Mouse (Mus musculus) intestine, embryonic 14.5 days (tissue): ENCODE measurements around the gene Klk1. TPM values are rescaled to one million over a fixed set of nuclear protein-coding genes. Genes with fewer than 3 reads are reported as not detected.
"Not testable (repeated sequence)": the region's sequence is repeated elsewhere in the genome, so short reads cannot be mapped to it uniquely, and the experiment has no call there.

Experiments used
- ATAC-seq: fragments of 200-750 bp; cut with Nextera tagmentation; replicated peaks from 2 replicates; pipeline ENCODE4 v1.8.0; 2017; ENCODE audit warnings: low read depth, moderate number of reproducible peaks, moderate TSS enrichment, moderate library complexity; ENCODE audit not compliant: low FRiP score, low TSS enrichment
- DNase-seq: peaks from one replicate; pipeline ENCODE4 v3.0.0-alpha.2; 2018; ENCODE audit warnings: low spot score
- H3K27ac ChIP-seq: fragments of 300-500 bp; sonication (generic); 2 replicates; pipeline ENCODE4 v1.5.1; 2014; ENCODE audit warnings: low read depth, mild to moderate bottlenecking, control low read depth
- H3K27me3 ChIP-seq: fragments of 300-500 bp; sonication (generic); replicated peaks from 2 replicates; pipeline ENCODE4 v1.6.1; 2014; ENCODE audit warnings: low read length, control low read depth; ENCODE audit not compliant: control insufficient read depth, insufficient read depth
- H3K36me3 ChIP-seq: fragments of 300-500 bp; sonication (generic); 2 replicates; pipeline ENCODE4 v1.6.1; 2014; ENCODE audit warnings: low read length, control low read depth; ENCODE audit not compliant: control insufficient read depth, insufficient read depth
- H3K4me1 ChIP-seq: fragments of 300-500 bp; sonication (generic); replicated peaks from 2 replicates; pipeline ENCODE4 v1.6.1; 2014; ENCODE audit warnings: low read length, control low read depth, mixed read lengths; ENCODE audit not compliant: control insufficient read depth, insufficient read depth
- H3K4me2 ChIP-seq: fragments of 300-500 bp; sonication (generic); 2 replicates; pipeline ENCODE4 v1.6.1; 2014; ENCODE audit warnings: low read length
- H3K4me3 ChIP-seq: fragments of 300-500 bp; sonication (generic); 2 replicates; pipeline ENCODE4 v1.5.1; 2014; ENCODE audit warnings: low read depth, low read length, control low read depth, mixed read lengths
- H3K9ac ChIP-seq: fragments of 300-500 bp; sonication (generic); 2 replicates; pipeline ENCODE4 v1.6.1; 2014; ENCODE audit warnings: mild to moderate bottlenecking, low read length
- H3K9me3 ChIP-seq: fragments of 300-500 bp; sonication (generic); 2 replicates; pipeline ENCODE4 v1.6.1; 2016; ENCODE audit warnings: low read length, control low read depth; ENCODE audit not compliant: control insufficient read depth
- WGBS: fragments of 180-500 bp; shearing (Covaris S2); extraction: QIAGEN DNeasy Blood & Tissue Kit; methylation state at CpG from one replicate; pipeline ENCODE4 v1.1.7; 2014; 5-methylcytosine and 5-hydroxymethylcytosine counted together
- polyA plus RNA-seq: library from polyadenylated mRNA; unstranded; fragments of >200 nt; fragmentation: Nextera tagmentation; extraction: Ambion mirVana; gene quantifications from 2 replicates; pipeline ENCODE4 v1.2.1, GENCODE M21; 2014

Gene Klk1
- polyA plus RNA-seq, 1 experiment from 2014 or later, result 1.8 TPM

- Histone ChIP-seq H3K36me3 (peaks cover 38% of the 10 kb centered on the region), H3K4me3 (peak overlapping the region; percentile 92), H3K27ac (peak overlapping the region; percentile 93), H3K9ac (peak overlapping the region; percentile 98), H3K4me2 (peak overlapping the region; percentile 88), H3K4me1 (peaks cover 18% of the 10 kb centered on the region), H3K27me3 (no peaks in the 10 kb centered on the region), H3K9me3 (no peaks in the 10 kb centered on the region)
- 0% methylated on average over 23 of the region's 23 CpGs for WGBS
- ATAC-seq, result peak; percentile 28
- peak; percentile 88 for DNase-seq
These were observed 21.9 kb downstream of the Klk1 start for GRCm38 (mm10) chr7:44246984-44247470.

DNA sequence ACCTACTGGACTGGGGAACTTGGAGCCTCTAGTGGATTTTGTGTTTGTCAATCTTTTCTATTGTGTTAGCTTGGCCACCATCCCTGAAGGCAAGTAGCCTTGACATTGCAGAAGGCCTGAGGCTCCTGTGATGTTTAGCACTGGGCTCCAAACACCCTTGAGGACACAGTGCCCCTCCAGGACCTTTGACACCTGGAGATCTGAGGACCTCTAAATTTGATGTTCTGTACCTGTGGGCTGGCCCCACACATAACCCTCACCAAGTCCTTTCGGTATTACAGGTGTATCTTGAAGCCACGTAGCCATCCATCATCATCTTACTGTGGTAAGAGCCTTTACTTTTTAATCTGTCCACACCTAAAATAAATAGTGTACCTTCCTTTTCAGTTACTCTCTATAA is 22.8 kb downstream of the Klk1 start:
- Histone ChIP-seq H3K4me1 (peaks cover 18% of the 10 kb centered on the region), H3K27me3 (no peaks in the 10 kb centered on the region), H3K9ac (peak overlapping the region; percentile 98), H3K9me3 (no peaks in the 10 kb centered on the region), H3K4me2 (peak overlapping the region; percentile 88), H3K36me3 (peaks cover 48% of the 10 kb centered on the region), H3K4me3 (peak overlapping the region; percentile 92), H3K27ac (no peak overlapping the region)
- no peak for DNase-seq
- no peak for ATAC-seq
- 88% methylated on average over 2 of the region's 2 CpGs for WGBS

- ATAC-seq (no peak), DNase-seq (no peak)
- Histone ChIP-seq H3K4me1 (peaks cover 18% of the 10 kb centered on the region), H3K27me3 (no peaks in the 10 kb centered on the region), H3K4me2 (no peak overlapping the region), H3K9me3 (no peaks in the 10 kb centered on the region), H3K36me3 (peaks cover 58% of the 10 kb centered on the region), H3K27ac (no peak overlapping the region), H3K9ac (no peak overlapping the region), H3K4me3 (no peak overlapping the region)
- WGBS, result 91% methylated on average over 4 of the region's 4 CpGs
These were observed 24.1 kb downstream of the Klk1 start for GRCm38 (mm10) chr7:44249248-44249647.

- 87% methylated on average over 17 of the region's 17 CpGs for WGBS
These were observed 25.6 kb downstream of the Klk1 start for GRCm38 (mm10) chr7:44250732-44251275.

GRCm38 (mm10) chr7:44253023-44253616 is 28.0 kb downstream of the Klk1 start:
- 66% methylated on average over 15 of the region's 15 CpGs for WGBS
- Histone ChIP-seq H3K27ac (no peak overlapping the region), H3K27me3 (no peaks in the 10 kb centered on the region), H3K4me1 (peaks cover 6% of the 10 kb centered on the region), H3K4me3 (no peak overlapping the region), H3K4me2 (no peak overlapping the region), H3K9ac (no peak overlapping the region), H3K9me3 (no peaks in the 10 kb centered on the region), H3K36me3 (peaks cover 58% of the 10 kb centered on the region)
- DNase-seq (no peak), ATAC-seq (no peak)

More at GRCm38 (mm10) chr7:44250732-44251275, 25.6 kb downstream of the Klk1 start:
- ATAC-seq, H3K9ac ChIP-seq, H3K4me2 ChIP-seq, DNase-seq, H3K27ac ChIP-seq, H3K27me3 ChIP-seq, H3K9me3 ChIP-seq, H3K4me3 ChIP-seq: not testable (repeated sequence)
- H3K4me1 ChIP-seq, result peaks cover 13% of the 10 kb centered on the region
- peaks cover 61% of the 10 kb centered on the region for H3K36me3 ChIP-seq

DNA sequence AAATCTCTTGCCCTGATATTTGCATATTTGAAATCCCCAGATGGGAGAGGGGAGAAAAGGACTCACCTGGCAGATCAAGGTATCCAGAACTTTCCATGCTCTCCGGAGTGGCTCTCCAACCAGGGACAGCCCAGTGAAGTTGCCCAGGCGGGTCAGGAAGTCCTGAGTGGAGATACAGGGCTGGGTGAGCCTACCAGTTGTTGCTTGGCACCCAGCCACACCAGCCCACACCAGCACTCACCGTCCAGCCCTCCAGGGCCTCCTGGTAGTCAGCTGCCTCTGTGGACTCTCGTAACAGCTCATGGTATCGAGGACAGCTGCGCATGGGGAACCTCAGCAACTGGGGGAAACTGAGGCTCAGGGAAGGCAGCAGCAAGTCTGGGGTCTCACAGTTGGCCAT is 29.8 kb downstream of the Klk1 start:
- no peaks in the 10 kb centered on the region for H3K27me3 ChIP-seq
- H3K27ac ChIP-seq, result no peak overlapping the region
- no peaks in the 10 kb centered on the region for H3K9me3 ChIP-seq
- H3K36me3 ChIP-seq, result peaks cover 40% of the 10 kb centered on the region
- no peak for DNase-seq
- 79% methylated on average over 6 of the region's 6 CpGs for WGBS
- no peaks in the 10 kb centered on the region for H3K4me1 ChIP-seq
- ATAC-seq, result no peak
- no peak overlapping the region for H3K4me2 ChIP-seq
- H3K9ac ChIP-seq, result no peak overlapping the region
- no peak overlapping the region for H3K4me3 ChIP-seq

- WGBS, result 77% methylated on average over 4 of the region's 4 CpGs
- no peak for ATAC-seq
- Histone ChIP-seq H3K36me3 (peaks cover 20% of the 10 kb centered on the region), H3K9me3 (no peaks in the 10 kb centered on the region), H3K4me2 (no peak within 1 kb of the TSS), H3K27ac (no peak within 1 kb of the TSS), H3K4me3 (no peak within 1 kb of the TSS), H3K9ac (no peak within 1 kb of the TSS), H3K4me1 (no peaks in the 10 kb centered on the region), H3K27me3 (no peaks in the 10 kb centered on the region)
- DNase-seq, result no peak
These were observed 32.1 kb downstream of the Klk1 start, which contains the start of gene Acp4 for GRCm38 (mm10) chr7:44257278-44257677. Acp4 (minus strand) TSS chr7:44257378.

DNA sequence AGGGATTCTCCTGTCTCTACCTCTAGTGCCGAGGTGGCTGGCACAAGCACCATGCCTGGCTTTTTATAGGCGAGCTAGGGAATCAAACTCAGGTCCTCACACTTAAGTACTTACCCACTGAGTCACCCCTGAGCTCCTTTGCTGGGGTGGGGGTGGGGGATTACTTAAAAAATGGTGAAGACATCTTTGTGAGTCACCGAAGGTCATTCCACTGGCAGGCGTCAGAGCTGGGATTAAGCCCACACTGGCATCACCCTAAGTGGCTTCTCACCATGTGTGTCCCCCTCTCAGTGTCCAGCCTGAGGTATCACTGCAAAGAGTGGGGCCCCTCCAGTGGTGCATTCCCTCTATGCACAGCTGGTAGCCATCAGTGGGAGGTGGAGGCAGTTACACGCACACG is 35.2 kb downstream of the Klk1 start:
- Histone ChIP-seq H3K4me1 (no peaks in the 10 kb centered on the region), H3K27ac (no peak overlapping the region), H3K9ac (no peak overlapping the region), H3K27me3 (peaks cover 8% of the 10 kb centered on the region; the same call in 1 of the 2 replicates), H3K4me2 (no peak overlapping the region), H3K36me3 (no peaks in the 10 kb centered on the region; the same call in 1 of the 2 replicates), H3K9me3 (no peaks in the 10 kb centered on the region), H3K4me3 (no peak overlapping the region)
- DNase-seq, result no peak
- 81% methylated on average over 6 of the region's 6 CpGs for WGBS
- ATAC-seq, result no peak

DNA sequence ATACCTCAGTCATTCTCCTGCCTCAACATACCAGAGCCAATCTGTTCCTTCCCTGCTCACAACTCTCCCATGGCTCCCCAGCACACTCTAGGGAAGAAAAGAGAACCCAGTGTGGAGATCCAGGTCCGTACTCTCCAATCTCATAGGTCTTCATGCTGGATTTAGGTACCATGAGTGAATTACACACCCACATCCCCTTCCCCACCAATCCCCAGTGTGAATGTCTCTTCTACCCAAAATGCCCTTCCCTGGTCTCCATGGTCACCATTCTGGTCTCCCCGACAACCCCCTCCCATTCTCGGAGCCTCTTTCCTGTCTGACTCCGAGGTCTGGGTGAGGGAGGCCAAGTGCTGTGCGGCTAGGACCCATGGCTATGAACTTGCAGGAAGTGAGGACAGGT is 36.0 kb downstream of the Klk1 start, which contains the start of gene Gm15517:
TSS of gene Gm15517 (plus strand) at position 301 of the 400 bp plus-strand sequence.
- Histone ChIP-seq H3K4me3 (no peak within 1 kb of the TSS), H3K4me1 (no peaks in the 10 kb centered on the region), H3K27ac (no peak within 1 kb of the TSS), H3K4me2 (no peak within 1 kb of the TSS), H3K27me3 (peaks cover 8% of the 10 kb centered on the region; the same call in 1 of the 2 replicates), H3K9ac (no peak within 1 kb of the TSS), H3K9me3 (no peaks in the 10 kb centered on the region), H3K36me3 (no peaks in the 10 kb centered on the region; the same call in 1 of the 2 replicates)
- no peak for DNase-seq
- ATAC-seq, result no peak
- 48% methylated on average over 5 of the region's 5 CpGs for WGBS
